In genomic region chr12:82454415-82454814, GRCm38 (mm10) we compare ENCODE assay signal across 15 mouse cellular contexts.
"Had no signal": no experiment of that assay in that cellular context is flagged by ENCODE, and none has a peak within 500 bp of the region (broad histone marks: within the 10 kb centered on the region; RNA-seq: fewer than 3 reads in every experiment).

No protein-coding gene starts in this region.

- ATAC-seq: midbrain, embryonic 15.5 days had no signal

- H3K27ac ChIP-seq: kidney, embryonic 15.5 days; left cerebral cortex, adult 2 months; limb, embryonic 10.5 days; liver, embryonic 15.5 days; macrophage; midbrain, embryonic 15.5 days; neural tube, embryonic 12.5 days; stomach, postnatal 0 days had no signal

- H3K27me3 ChIP-seq: kidney, embryonic 15.5 days; liver, embryonic 15.5 days; midbrain, embryonic 15.5 days; neural tube, embryonic 12.5 days had no signal

- H3K9ac ChIP-seq: kidney, embryonic 15.5 days; liver, embryonic 15.5 days; midbrain, embryonic 15.5 days; neural tube, embryonic 12.5 days had no signal

- H3K4me1 ChIP-seq: limb, embryonic 10.5 days; midbrain, embryonic 15.5 days; neural tube, embryonic 12.5 days had no signal

- H3K9me3 ChIP-seq: kidney, embryonic 15.5 days; limb, embryonic 10.5 days; liver, embryonic 15.5 days; megakaryocyte, embryonic 14.5 days; midbrain, embryonic 15.5 days; neural tube, embryonic 12.5 days had no signal

- H3K4me3 ChIP-seq: kidney, embryonic 15.5 days; left cerebral cortex, adult 2 months; limb, embryonic 10.5 days; liver, embryonic 15.5 days; megakaryocyte, embryonic 14.5 days; midbrain, embryonic 15.5 days; neural tube, embryonic 12.5 days had no signal

- DNase-seq: kidney, adult 2 months; kidney, postnatal 14 days; right cerebral cortex, postnatal 25 days; thymus, postnatal 4 days had no signal

- H3K36me3 ChIP-seq: liver, embryonic 15.5 days; midbrain, embryonic 15.5 days; neural tube, embryonic 12.5 days had no signal

- H3K4me2 ChIP-seq: kidney, embryonic 15.5 days; liver, embryonic 11.5 days; liver, embryonic 15.5 days; midbrain, embryonic 11.5 days; midbrain, embryonic 15.5 days; neural tube, embryonic 12.5 days had no signal
